Mouse (Mus musculus) cerebral cortex, adult 2 months (tissue): ENCODE data around the gene Gm45902.

Source experiments
- WGBS: fragments of 180-500 bp; shearing (Covaris S2); methylation state at CpG from one replicate; pipeline ENCODE4 v1.1.7; 2018; 5-methylcytosine and 5-hydroxymethylcytosine counted together

Gene Gm45902

DNA sequence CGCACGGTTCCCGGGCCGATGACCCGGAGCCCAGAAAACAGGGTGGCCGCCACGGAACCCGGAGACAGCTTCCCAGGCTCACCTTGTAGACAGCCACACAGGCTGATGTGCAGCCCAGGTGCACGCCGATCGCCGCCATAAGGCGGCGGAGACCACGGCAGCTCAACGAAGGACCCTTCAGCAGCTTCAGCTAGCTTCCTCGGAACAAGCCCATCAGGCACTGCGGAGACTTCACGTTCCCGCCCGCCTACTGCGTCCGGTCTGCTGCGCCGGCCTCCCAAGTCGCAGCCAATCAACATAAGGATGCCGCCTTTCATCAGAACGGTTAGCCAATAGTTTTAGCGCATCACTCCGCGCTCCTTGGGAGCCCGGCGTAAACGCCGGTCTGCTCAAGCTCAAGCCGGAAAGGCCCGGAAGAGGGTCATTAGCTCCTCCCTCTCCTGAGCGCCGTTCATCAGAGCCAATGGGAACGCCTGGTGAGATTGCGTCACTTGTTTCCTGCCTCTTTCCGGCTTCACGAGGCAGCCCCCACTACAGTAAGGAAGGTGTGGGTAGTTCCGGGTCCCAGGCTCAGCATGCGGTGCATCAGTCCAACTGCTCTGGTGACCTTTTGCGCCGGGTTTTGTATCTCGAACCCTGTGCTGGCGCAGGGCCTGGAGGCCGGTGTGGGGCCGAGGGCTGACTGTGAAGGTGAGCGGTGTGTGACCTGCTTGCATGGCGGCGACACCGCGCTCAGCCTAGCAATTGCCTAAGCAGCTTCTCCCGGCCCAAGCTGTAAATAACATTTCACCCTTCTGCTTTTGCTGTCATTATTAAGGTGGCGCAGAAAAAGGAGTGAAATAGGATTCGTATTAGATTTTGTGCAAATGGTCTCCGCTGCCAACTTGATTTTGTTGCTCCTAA lies at the start of gene Gm45902, which contains the start of the genes Hspa14 and Cdnf:
Gene Gm45902 (minus strand): TSS at position 239 of the 903 bp plus-strand sequence.
Gene Hspa14 (minus strand): TSS at position 263 of the 903 bp plus-strand sequence.
Gene Cdnf (plus strand): TSS at position 479 of the 903 bp plus-strand sequence.
- under 1% methylated on average over 60 of the region's 60 CpGs for WGBS

DNA sequence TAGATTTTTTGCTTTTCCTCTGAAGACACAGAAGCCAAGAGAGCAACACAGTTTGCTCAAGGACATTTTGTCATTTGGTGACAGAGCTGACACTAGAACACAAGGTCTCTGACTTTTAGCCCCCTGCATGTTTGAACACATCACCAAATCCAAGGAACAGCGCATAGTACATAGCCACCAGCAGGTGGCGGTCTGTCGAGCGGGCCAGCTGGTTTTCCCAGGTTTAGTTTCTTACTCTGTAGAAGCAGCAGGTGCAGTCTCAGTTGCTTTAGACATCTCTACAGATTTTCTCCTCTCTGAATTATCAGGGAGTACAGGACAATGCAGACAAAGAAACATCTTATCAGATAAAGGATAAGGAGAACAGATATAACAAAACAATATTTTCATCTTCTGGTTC lies 34.0 kb upstream of the Gm45902 start:
- 2% methylated on average over 4 of the region's 4 CpGs for WGBS

DNA sequence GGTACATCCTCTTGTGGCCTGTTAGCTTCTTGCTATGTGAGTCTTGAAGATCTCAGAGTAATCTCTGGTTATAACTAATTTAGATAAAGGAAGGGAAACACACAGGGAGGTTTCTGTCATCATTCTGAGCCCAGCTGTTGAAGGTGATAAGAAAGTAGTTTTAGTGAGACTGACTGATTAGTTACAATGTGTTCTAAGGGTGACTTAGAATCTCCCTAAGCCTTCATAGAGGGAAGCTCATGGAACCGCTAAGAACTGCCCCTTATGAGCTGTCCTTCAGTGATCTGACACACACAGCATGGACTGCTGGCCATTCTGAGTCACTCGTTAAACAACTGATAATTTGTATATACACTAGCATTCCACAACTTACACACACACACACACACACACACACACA lies 33.5 kb upstream of the Gm45902 start:
- WGBS: 72% methylated on average over 2 of the region's 2 CpGs

- WGBS: 74% methylated on average over 9 of the region's 9 CpGs
Observed at GRCm38 (mm10) chr2:3541307-3542079, 28.9 kb upstream of the Gm45902 start.

GRCm38 (mm10) chr2:3526288-3526687 lies 13.7 kb upstream of the Gm45902 start:
- 71% methylated on average over 6 of the region's 6 CpGs for WGBS

DNA sequence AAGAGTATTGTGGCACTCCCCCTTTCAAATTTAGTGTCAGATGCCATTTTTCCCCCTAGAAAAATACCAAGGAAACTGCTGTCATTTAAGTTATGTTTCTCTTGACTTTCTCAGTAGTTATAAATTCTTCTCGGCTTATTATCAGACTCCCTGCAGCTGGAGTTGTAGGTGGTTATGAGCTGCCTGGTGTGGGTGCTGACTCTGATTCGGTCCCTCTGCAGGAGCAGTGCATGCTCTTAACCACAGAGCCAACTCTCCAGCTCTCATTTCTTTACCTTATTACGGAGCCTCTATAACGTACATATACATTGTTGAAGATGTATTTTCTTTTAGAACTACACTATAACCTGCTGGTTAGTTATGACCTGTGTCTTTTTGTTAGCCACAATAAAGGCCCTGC lies 10.0 kb upstream of the Gm45902 start:
- 87% methylated on average over 4 of the region's 4 CpGs for WGBS

- WGBS: under 1% methylated on average over 15 of the region's 15 CpGs
Observed at GRCm38 (mm10) chr2:3512076-3512475, 514 bp downstream of the Gm45902 start.

DNA sequence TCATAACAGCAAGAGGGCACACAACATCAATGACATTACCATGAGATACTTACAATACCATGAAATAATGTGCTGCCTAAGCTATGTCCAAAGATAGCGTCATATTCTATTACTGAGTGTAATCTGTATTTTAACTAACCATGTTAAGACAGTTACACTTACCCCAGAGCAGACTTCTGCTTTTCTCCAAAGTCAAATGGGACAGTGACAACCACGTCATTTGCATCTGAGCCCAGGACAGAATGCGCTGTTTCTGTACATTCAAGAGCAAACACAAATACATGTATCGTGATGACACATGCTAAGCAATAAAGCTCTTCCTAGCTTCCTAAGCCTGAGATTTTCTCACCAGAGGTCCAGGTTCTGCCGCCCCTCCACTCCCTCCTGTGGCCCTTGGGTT lies 11.7 kb downstream of the Gm45902 start:
- 94% methylated on average over 5 of the region's 5 CpGs for WGBS

DNA sequence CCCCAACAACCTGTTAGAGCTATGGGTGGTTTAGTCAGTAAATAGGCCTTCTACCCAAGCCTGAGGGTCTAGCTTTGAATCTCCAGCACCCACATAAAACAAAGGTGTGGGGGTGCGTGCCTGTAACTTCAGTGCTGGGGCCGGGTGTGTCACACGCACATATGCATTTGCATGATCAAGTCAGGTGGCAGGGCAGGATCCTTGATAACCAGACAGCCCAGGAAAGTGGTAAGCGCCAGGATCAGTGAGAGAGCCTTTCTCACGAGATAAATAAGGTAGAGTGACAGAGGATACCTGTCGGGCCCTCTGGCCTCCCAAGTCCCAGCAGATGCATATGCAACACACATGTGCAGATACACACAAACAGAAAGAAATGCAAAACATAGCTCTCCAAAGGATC lies 13.0 kb downstream of the Gm45902 start:
- WGBS: 94% methylated on average over 6 of the region's 6 CpGs

- 82% methylated on average over 3 of the region's 3 CpGs for WGBS
Observed at GRCm38 (mm10) chr2:3493833-3494409, 18.7 kb downstream of the Gm45902 start.

DNA sequence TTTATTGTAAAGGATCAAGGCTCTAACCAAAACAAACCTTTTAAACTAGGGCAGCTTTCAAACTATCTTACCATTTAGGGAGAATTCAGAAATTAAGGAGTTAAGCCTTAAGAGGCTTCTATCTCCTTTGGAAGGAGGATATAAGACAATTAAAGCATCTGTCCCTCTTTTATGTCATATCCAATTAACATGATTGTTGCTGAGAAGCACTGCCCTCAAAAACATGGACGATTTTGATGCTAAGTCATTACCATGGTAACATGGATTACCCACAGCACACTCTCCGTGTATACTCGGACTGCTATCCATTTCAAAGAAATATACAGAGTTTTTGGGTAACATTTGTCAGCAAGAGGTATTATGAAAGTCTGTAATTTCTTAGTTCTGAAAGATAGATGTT lies 22.8 kb downstream of the Gm45902 start:
- 47% methylated on average over 3 of the region's 3 CpGs for WGBS

GRCm38 (mm10) chr2:3480239-3480638 lies 32.4 kb downstream of the Gm45902 start:
- 88% methylated on average over 3 of the region's 3 CpGs for WGBS

GRCm38 (mm10) chr2:3475746-3476251 lies 36.8 kb downstream of the Gm45902 start:
- WGBS: 48% methylated on average over 3 of the region's 3 CpGs

DNA sequence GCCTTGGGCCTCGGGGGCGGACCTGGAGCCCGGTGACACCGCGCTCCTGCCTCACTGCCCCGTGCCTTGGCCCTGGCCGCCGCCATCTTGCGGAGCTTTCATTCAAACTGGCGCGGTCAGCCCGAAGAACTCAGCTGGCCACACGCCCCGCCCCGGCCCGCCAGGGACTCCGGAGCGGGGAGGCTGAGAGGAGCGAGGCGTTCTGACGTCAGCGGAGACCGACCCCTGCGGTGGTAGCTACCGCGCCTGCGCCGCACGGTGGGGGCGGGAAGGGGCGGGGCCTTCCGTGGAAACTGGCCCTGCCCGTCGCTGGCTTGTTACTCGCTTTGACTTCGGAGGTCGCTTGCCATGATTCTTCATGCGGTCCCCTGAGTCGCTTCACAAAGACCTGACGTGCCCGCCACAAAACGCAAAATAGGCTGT lies 37.7 kb downstream of the Gm45902 start, which contains the start of gene Suv39h2:
Gene Suv39h2 (minus strand): TSS at position 171 of the 423 bp plus-strand sequence.
- WGBS: under 1% methylated on average over 42 of the region's 42 CpGs

- WGBS: under 1% methylated on average over 46 of the region's 46 CpGs
Observed at GRCm38 (mm10) chr2:3474361-3474805, 38.2 kb downstream of the Gm45902 start.

DNA sequence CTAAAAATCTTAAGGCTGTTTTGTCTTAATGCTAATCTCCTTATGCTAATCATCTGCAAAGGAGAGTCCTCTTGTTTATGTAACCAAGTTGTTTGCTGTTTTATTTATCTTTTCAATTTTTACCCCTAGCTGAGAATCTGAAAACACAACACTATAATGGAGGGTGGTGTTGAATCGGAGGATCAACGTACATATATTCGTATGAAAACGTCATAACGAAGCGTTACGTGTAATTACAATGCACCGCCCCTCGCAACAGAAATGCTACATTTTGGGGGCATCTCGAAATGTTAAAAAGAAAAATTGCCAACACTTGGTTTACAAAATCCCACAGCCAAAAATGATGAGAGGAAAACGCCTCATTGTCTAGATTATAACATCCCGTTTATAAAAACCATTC lies 38.7 kb downstream of the Gm45902 start:
- WGBS: 1% methylated on average over 12 of the region's 12 CpGs

GRCm38 (mm10) chr2:3456590-3456989 lies 56.0 kb downstream of the Gm45902 start:
- WGBS: 85% methylated on average over 4 of the region's 4 CpGs
